Mouse (Mus musculus) hindbrain, embryonic 16.5 days (tissue): ENCODE data around the gene Dab2ip. TPM values are rescaled to one million over a fixed set of nuclear protein-coding genes. Genes with fewer than 3 reads are reported as not detected.

ENCODE experiments used
- ATAC-seq: fragments of 200-750 bp; cut with Nextera tagmentation; 2 replicates; pipeline ENCODE4 v1.8.0; 2017; ENCODE audit warnings: moderate TSS enrichment, moderate library complexity
- H3K27ac ChIP-seq: fragments of 300-500 bp; sonication (generic); 2 replicates; pipeline ENCODE4 v1.5.1; 2014; ENCODE audit warnings: low read depth, mild to moderate bottlenecking, control low read depth, low read length, moderate library complexity
- H3K27me3 ChIP-seq: fragments of 300-500 bp; sonication (generic); replicated peaks from 2 replicates; pipeline ENCODE4 v1.6.1; 2014; ENCODE audit warnings: low read length; ENCODE audit not compliant: control insufficient read depth, insufficient read depth
- H3K36me3 ChIP-seq: fragments of 300-500 bp; sonication (generic); 2 replicates; pipeline ENCODE4 v1.6.1; 2014; ENCODE audit warnings: mild to moderate bottlenecking, low read length, moderate library complexity, mixed read lengths; ENCODE audit not compliant: control insufficient read depth, insufficient read depth
- H3K4me1 ChIP-seq: fragments of 300-500 bp; sonication (generic); 2 replicates; pipeline ENCODE4 v1.6.1; 2014; ENCODE audit warnings: low read depth, low read length; ENCODE audit not compliant: control insufficient read depth, insufficient read depth
- H3K4me2 ChIP-seq: fragments of 300-500 bp; sonication (generic); 2 replicates; pipeline ENCODE4 v1.6.1; 2014; ENCODE audit warnings: mild to moderate bottlenecking, low read length, control low read depth, moderate library complexity
- H3K4me3 ChIP-seq: fragments of 300-500 bp; sonication (generic); 2 replicates; pipeline ENCODE4 v1.5.1; 2014; ENCODE audit warnings: mild to moderate bottlenecking, low read length, control low read depth, moderate library complexity
- H3K9ac ChIP-seq: fragments of 300-500 bp; sonication (generic); 2 replicates; pipeline ENCODE4 v1.6.1; 2014; ENCODE audit warnings: low read depth, mild to moderate bottlenecking, control low read depth, low read length, moderate library complexity
- H3K9me3 ChIP-seq: fragments of 300-500 bp; sonication (generic); 2 replicates; pipeline ENCODE4 v1.6.1; 2014; ENCODE audit warnings: mild to moderate bottlenecking, low read length, moderate library complexity; ENCODE audit not compliant: control insufficient read depth
- WGBS: fragments of 180-500 bp; shearing (Covaris S2); extraction: QIAGEN DNeasy Blood & Tissue Kit; methylation state at CpG from one replicate; pipeline ENCODE4 v1.1.7; 2014; 5-methylcytosine and 5-hydroxymethylcytosine counted together
- polyA plus RNA-seq: library from polyadenylated mRNA; unstranded; fragments of >200 nt; fragmentation: Nextera tagmentation; extraction: Ambion mirVana; gene quantifications from 2 replicates; pipeline ENCODE4 v1.2.1, GENCODE M21; 2015

The Dab2ip gene
- polyA plus RNA-seq, 1 experiment from 2014 or later: 27.6 TPM

- 67% methylated on average over 2 of the region's 2 CpGs for WGBS
- no peak for ATAC-seq
- Histone ChIP-seq H3K27me3 (no peaks in the 10 kb centered on the region), H3K27ac (no peak overlapping the region), H3K4me1 (peaks cover 2% of the 10 kb centered on the region; the same call in 1 of the 2 replicates), H3K9me3 (no peaks in the 10 kb centered on the region), H3K36me3 (no peaks in the 10 kb centered on the region), H3K4me3 (no peak overlapping the region), H3K9ac (no peak overlapping the region), H3K4me2 (no peak overlapping the region)
Observed at GRCm38 (mm10) chr2:35529086-35529485, 29.0 kb upstream of the Dab2ip start.

- no peaks in the 10 kb centered on the region for H3K27me3 ChIP-seq
- no peak overlapping the region for H3K9ac ChIP-seq
- no peak overlapping the region for H3K4me2 ChIP-seq
- 0 out of 2 replicates have a peak, but pooled peaks have one; percentile 37 for ATAC-seq
- no peak overlapping the region for H3K4me3 ChIP-seq
- no peaks in the 10 kb centered on the region for H3K9me3 ChIP-seq
- no peaks in the 10 kb centered on the region for H3K36me3 ChIP-seq
- peaks cover 2% of the 10 kb centered on the region; the same call in 1 of the 2 replicates for H3K4me1 ChIP-seq
- 61% methylated on average over 4 of the region's 4 CpGs for WGBS
- H3K27ac ChIP-seq: no peak overlapping the region
Observed at GRCm38 (mm10) chr2:35529856-35530255, 28.2 kb upstream of the Dab2ip start.

- H3K36me3 ChIP-seq: no peaks in the 10 kb centered on the region
- no peak overlapping the region for H3K27ac ChIP-seq
- no peak overlapping the region for H3K9ac ChIP-seq
- 85% methylated on average over 10 of the region's 10 CpGs for WGBS
- peaks cover 2% of the 10 kb centered on the region; the same call in 1 of the 2 replicates for H3K4me1 ChIP-seq
- H3K4me3 ChIP-seq: no peak overlapping the region
- H3K4me2 ChIP-seq: no peak overlapping the region
- no peak for ATAC-seq
- H3K27me3 ChIP-seq: no peaks in the 10 kb centered on the region
- H3K9me3 ChIP-seq: no peaks in the 10 kb centered on the region
Observed at GRCm38 (mm10) chr2:35530732-35531131, 27.3 kb upstream of the Dab2ip start.

- Histone ChIP-seq H3K27me3 (no peaks in the 10 kb centered on the region), H3K4me2 (no peak overlapping the region), H3K9me3 (no peaks in the 10 kb centered on the region), H3K4me3 (no peak overlapping the region), H3K36me3 (no peaks in the 10 kb centered on the region), H3K9ac (no peak overlapping the region), H3K4me1 (peaks cover 2% of the 10 kb centered on the region; the same call in 1 of the 2 replicates), H3K27ac (no peak overlapping the region)
- 50% methylated on average over 9 of the region's 9 CpGs for WGBS
- ATAC-seq: peak; percentile 70
Observed at GRCm38 (mm10) chr2:35533646-35534045, 24.4 kb upstream of the Dab2ip start.

DNA sequence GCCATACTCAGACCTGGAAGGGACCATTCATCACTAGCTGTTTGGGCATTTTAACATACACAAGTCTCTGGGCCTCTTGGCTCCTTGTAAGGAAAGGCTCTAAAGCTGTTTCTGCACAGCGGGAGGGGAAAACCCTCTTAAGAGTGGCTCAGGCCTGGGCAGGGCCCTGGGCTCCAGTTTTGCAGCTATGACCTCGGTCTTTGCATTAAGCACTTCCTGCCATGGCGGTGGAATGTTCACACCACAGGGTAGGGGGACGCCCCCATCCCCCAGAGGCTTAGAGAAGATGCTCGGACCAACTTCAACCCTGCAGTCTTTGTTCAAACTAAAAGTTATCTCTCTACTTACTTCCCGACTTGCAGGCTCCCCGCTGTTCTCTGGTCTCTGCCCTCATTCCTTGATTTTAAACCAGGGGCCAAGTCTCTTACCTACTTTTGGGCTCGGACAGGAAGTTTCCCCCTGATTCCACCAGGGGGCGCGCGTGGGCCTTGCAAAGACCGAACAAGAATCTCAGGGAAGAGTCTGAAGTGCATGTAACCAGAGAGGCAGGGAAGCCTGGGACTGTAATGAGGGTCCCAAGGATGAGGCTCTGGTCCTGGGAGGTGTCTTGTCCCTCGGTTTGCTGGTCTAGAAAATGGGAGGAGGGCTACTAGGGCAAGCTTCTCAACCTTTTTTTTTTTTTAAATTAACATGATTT lies 18.6 kb upstream of the Dab2ip start:
- Histone ChIP-seq H3K9me3 (no peaks in the 10 kb centered on the region), H3K27ac (no peak overlapping the region)
- WGBS: 11% methylated on average over 13 of the region's 13 CpGs

DNA sequence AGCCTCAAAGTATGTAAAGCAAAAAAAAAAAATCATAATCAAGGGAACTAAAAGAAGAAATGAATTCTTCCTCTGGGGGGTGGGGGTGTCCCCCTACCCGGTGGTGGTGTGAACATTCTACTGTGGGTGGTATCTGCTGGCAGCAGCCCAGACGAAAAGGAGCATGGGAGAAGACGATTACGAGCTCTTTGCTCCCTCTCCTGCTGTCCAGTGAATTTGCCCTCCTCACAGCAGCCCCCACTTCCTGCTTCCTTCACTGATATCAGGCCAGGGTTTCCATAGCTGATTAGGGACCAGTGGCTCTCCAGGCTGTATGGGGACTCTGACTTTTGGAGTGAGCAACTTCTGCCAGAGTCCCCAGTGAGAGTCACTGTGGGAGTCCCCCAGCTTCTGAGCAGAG lies 17.3 kb upstream of the Dab2ip start:
- peaks cover 7% of the 10 kb centered on the region for H3K4me1 ChIP-seq
- no peaks in the 10 kb centered on the region for H3K9me3 ChIP-seq
- H3K27ac ChIP-seq: no peak overlapping the region
- H3K9ac ChIP-seq: no peak overlapping the region
- WGBS: 45% methylated on average over 4 of the region's 4 CpGs
- no peaks in the 10 kb centered on the region for H3K36me3 ChIP-seq
- H3K27me3 ChIP-seq: no peaks in the 10 kb centered on the region
- H3K4me2 ChIP-seq: no peak overlapping the region
- no peak overlapping the region for H3K4me3 ChIP-seq
- no peak for ATAC-seq

More for the DNA sequence above, 18.6 kb upstream of the Dab2ip start:
- Histone ChIP-seq H3K4me3 (no peak overlapping the region), H3K36me3 (no peaks in the 10 kb centered on the region), H3K9ac (no peak overlapping the region), H3K4me1 (no peaks in the 10 kb centered on the region), H3K4me2 (no peak overlapping the region), H3K27me3 (no peaks in the 10 kb centered on the region)
- ATAC-seq: peak; percentile 61; the same call in 1 of the 2 replicates

DNA sequence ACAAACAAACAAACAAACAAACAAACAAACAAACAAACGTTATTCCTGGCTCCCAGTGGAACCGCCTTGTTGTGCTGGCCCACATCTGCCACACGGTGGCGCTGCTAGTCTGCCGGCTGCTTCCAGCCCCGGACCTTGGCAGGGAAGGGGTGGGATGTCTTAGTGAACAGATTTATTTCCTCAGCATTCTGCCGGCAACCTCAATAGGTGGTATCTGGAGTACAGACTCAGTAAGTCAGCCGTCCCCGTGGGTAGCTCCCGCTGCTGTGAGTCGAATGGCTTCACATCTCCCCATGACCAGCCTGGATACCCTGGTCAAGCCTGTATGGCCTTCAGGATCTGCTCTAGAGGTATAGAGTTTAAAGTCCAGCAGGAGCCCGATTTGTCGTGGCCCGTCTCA lies 13.3 kb upstream of the Dab2ip start:
- Histone ChIP-seq H3K27me3 (no peaks in the 10 kb centered on the region; the same call in 1 of the 2 replicates), H3K9me3 (no peaks in the 10 kb centered on the region), H3K27ac (no peak overlapping the region), H3K4me3 (peak overlapping the region; percentile 24), H3K36me3 (no peaks in the 10 kb centered on the region), H3K4me2 (peak overlapping the region; percentile 63), H3K9ac (peak overlapping the region; percentile 23; the same call in 1 of the 2 replicates), H3K4me1 (peaks cover 7% of the 10 kb centered on the region)
- 8% methylated on average over 14 of the region's 14 CpGs for WGBS
- peak; percentile 77 for ATAC-seq

GRCm38 (mm10) chr2:35545125-35545590 lies 12.9 kb upstream of the Dab2ip start:
- 15% methylated on average over 7 of the region's 7 CpGs for WGBS
- ATAC-seq: peak; percentile 66
- H3K4me2 ChIP-seq: peak overlapping the region; percentile 63
- H3K4me1 ChIP-seq: peaks cover 7% of the 10 kb centered on the region
- peak overlapping the region; percentile 23; the same call in 1 of the 2 replicates for H3K9ac ChIP-seq
- H3K27ac ChIP-seq: no peak overlapping the region
- no peaks in the 10 kb centered on the region for H3K36me3 ChIP-seq
- H3K9me3 ChIP-seq: no peaks in the 10 kb centered on the region
- peak overlapping the region; percentile 24 for H3K4me3 ChIP-seq
- H3K27me3 ChIP-seq: no peaks in the 10 kb centered on the region; the same call in 1 of the 2 replicates

DNA sequence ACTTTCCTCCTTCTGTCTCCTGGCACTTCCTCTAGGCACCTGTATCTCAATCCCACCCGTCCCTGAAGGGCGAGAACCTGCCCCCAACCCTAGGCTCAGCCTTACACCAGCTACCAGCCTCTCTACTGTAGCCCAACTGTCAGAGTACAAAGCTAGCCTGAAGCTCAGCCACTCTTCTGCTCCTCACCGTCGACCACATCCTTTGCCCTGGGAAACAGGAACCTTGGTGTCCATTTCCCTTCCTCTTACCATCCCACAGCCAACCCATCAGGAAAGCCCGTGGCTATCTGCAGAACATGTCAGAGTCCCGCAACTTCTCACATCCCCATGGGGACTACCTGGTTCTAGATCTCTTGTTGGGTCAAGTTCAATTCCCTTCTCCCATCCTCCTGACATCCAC lies 11.6 kb upstream of the Dab2ip start:
- 80% methylated on average over 6 of the region's 6 CpGs for WGBS
- Histone ChIP-seq H3K9me3 (no peaks in the 10 kb centered on the region), H3K27ac (no peak overlapping the region), H3K4me2 (no peak overlapping the region), H3K4me3 (no peak overlapping the region), H3K36me3 (no peaks in the 10 kb centered on the region), H3K9ac (no peak overlapping the region), H3K4me1 (peaks cover 7% of the 10 kb centered on the region), H3K27me3 (no peaks in the 10 kb centered on the region; the same call in 1 of the 2 replicates)
- no peak for ATAC-seq
